Mouse (Mus musculus): ENCODE measurements around the gene A830018L16Rik. TPM values are rescaled to one million over a fixed set of nuclear protein-coding genes. Genes with fewer than 3 reads are reported as not detected.
A peak's percentile ranks its signal among the peaks of the same experiment; 100 is the strongest.

A830018L16Rik gene
- 0.23 and 0.84 TPM in 2 replicates for polyA plus RNA-seq (2015; fragmentation: Nextera tagmentation; extraction: Ambion mirVana)

GRCm38 (mm10) chr1:11413894-11414556 lies at the start of gene A830018L16Rik:
TSS of gene A830018L16Rik (plus strand) at chr1:11414105.
- no peak within 1 kb of the TSS for H3K27ac ChIP-seq (replicated peaks)
- H3K36me3 ChIP-seq = no peaks in the 10 kb centered on the region
- H3K4me3 ChIP-seq = peak within 1 kb of the TSS; percentile 57
- no peaks in the 10 kb centered on the region for H3K9me3 ChIP-seq
- under 1% methylated on average over 50 of the region's 50 CpGs for WGBS
- H3K4me2 ChIP-seq = peak within 1 kb of the TSS; percentile 93
- H3K4me1 ChIP-seq = peaks cover 2% of the 10 kb centered on the region; the same call in 1 of the 2 replicates
- peak within 1 kb of the TSS; percentile 73 for H3K9ac ChIP-seq
- peaks cover 25% of the 10 kb centered on the region for H3K27me3 ChIP-seq (replicated peaks)
- ATAC-seq (ENCODE audit: extremely low read depth, insufficient number of reproducible peaks, low FRiP score, low TSS enrichment) = peak; percentile 78

- no peak overlapping the region for H3K9ac ChIP-seq
- H3K4me3 ChIP-seq = no peak overlapping the region
- H3K9me3 ChIP-seq = no peaks in the 10 kb centered on the region
- H3K4me1 ChIP-seq = no peaks in the 10 kb centered on the region
- ATAC-seq (ENCODE audit: extremely low read depth, insufficient number of reproducible peaks, low FRiP score, low TSS enrichment) = no peak
- no peaks in the 10 kb centered on the region for H3K36me3 ChIP-seq
- H3K27me3 ChIP-seq (replicated peaks) = no peaks in the 10 kb centered on the region
- no peak overlapping the region for H3K4me2 ChIP-seq
- WGBS = 52% methylated on average over 3 of the region's 3 CpGs
- no peak overlapping the region for H3K27ac ChIP-seq (replicated peaks)
These were observed 28.1 kb upstream of the A830018L16Rik start for GRCm38 (mm10) chr1:11385846-11386245.

- H3K9me3 ChIP-seq = no peaks in the 10 kb centered on the region
- H3K27me3 ChIP-seq (replicated peaks) = no peaks in the 10 kb centered on the region
- ATAC-seq (ENCODE audit: extremely low read depth, insufficient number of reproducible peaks, low FRiP score, low TSS enrichment) = no peak
- 50% methylated on average over 4 of the region's 4 CpGs for WGBS
- no peak overlapping the region for H3K9ac ChIP-seq
- H3K4me3 ChIP-seq = no peak overlapping the region
- no peaks in the 10 kb centered on the region for H3K36me3 ChIP-seq
- H3K4me1 ChIP-seq = no peaks in the 10 kb centered on the region
- H3K4me2 ChIP-seq = no peak overlapping the region
- no peak overlapping the region for H3K27ac ChIP-seq (replicated peaks)
These were observed 18.5 kb upstream of the A830018L16Rik start for GRCm38 (mm10) chr1:11395408-11395807.

- ATAC-seq (ENCODE audit: extremely low read depth, insufficient number of reproducible peaks, low FRiP score, low TSS enrichment) = no peak
- no peaks in the 10 kb centered on the region for H3K36me3 ChIP-seq
- H3K9me3 ChIP-seq = no peaks in the 10 kb centered on the region
- H3K27ac ChIP-seq (replicated peaks) = no peak overlapping the region
- no peak overlapping the region for H3K4me2 ChIP-seq
- 79% methylated on average over 2 of the region's 2 CpGs for WGBS
- H3K27me3 ChIP-seq (replicated peaks) = no peaks in the 10 kb centered on the region
- no peak overlapping the region for H3K4me3 ChIP-seq
- H3K4me1 ChIP-seq = no peaks in the 10 kb centered on the region
- H3K9ac ChIP-seq = no peak overlapping the region
These were observed 17.7 kb upstream of the A830018L16Rik start for GRCm38 (mm10) chr1:11395996-11396736.

GRCm38 (mm10) chr1:11401159-11401558 lies 12.7 kb upstream of the A830018L16Rik start:
- 30% methylated on average over 2 of the region's 2 CpGs for WGBS
- Histone ChIP-seq H3K9me3 (no peaks in the 10 kb centered on the region), H3K27me3 (replicated peaks) (no peaks in the 10 kb centered on the region), H3K4me3 (no peak overlapping the region), H3K36me3 (no peaks in the 10 kb centered on the region), H3K27ac (replicated peaks) (no peak overlapping the region), H3K4me2 (no peak overlapping the region), H3K9ac (no peak overlapping the region), H3K4me1 (no peaks in the 10 kb centered on the region)
- ATAC-seq (ENCODE audit: extremely low read depth, insufficient number of reproducible peaks, low FRiP score, low TSS enrichment) = no peak

GRCm38 (mm10) chr1:11405527-11405926 lies 8.4 kb upstream of the A830018L16Rik start:
- no peaks in the 10 kb centered on the region for H3K9me3 ChIP-seq
- H3K4me1 ChIP-seq = no peaks in the 10 kb centered on the region
- no peak overlapping the region for H3K9ac ChIP-seq
- no peak overlapping the region for H3K4me3 ChIP-seq
- no peaks in the 10 kb centered on the region for H3K36me3 ChIP-seq
- ATAC-seq (ENCODE audit: extremely low read depth, insufficient number of reproducible peaks, low FRiP score, low TSS enrichment) = no peak
- H3K27me3 ChIP-seq (replicated peaks) = no peaks in the 10 kb centered on the region
- no peak overlapping the region for H3K4me2 ChIP-seq
- no peak overlapping the region for H3K27ac ChIP-seq (replicated peaks)

GRCm38 (mm10) chr1:11406026-11406425 lies 7.9 kb upstream of the A830018L16Rik start:
- no peaks in the 10 kb centered on the region for H3K36me3 ChIP-seq
- no peaks in the 10 kb centered on the region for H3K4me1 ChIP-seq
- H3K4me3 ChIP-seq = no peak overlapping the region
- no peak overlapping the region for H3K27ac ChIP-seq (replicated peaks)
- H3K27me3 ChIP-seq (replicated peaks) = no peaks in the 10 kb centered on the region
- H3K9me3 ChIP-seq = no peaks in the 10 kb centered on the region
- ATAC-seq (ENCODE audit: extremely low read depth, insufficient number of reproducible peaks, low FRiP score, low TSS enrichment) = no peak
- H3K9ac ChIP-seq = no peak overlapping the region
- H3K4me2 ChIP-seq = no peak overlapping the region
- WGBS = 76% methylated on average over 3 of the region's 3 CpGs

GRCm38 (mm10) chr1:11414560-11414959 lies 655 bp downstream of the A830018L16Rik start:
- Histone ChIP-seq H3K27me3 (replicated peaks) (peaks cover 25% of the 10 kb centered on the region), H3K9me3 (no peaks in the 10 kb centered on the region), H3K4me1 (peaks cover 2% of the 10 kb centered on the region; the same call in 1 of the 2 replicates), H3K9ac (peak overlapping the region; percentile 73), H3K36me3 (no peaks in the 10 kb centered on the region), H3K27ac (replicated peaks) (no peak overlapping the region), H3K4me2 (peak overlapping the region; percentile 93), H3K4me3 (peak overlapping the region; percentile 57)
- WGBS = under 1% methylated on average over 9 of the region's 9 CpGs
- no peak for ATAC-seq (ENCODE audit: extremely low read depth, insufficient number of reproducible peaks, low FRiP score, low TSS enrichment)

GRCm38 (mm10) chr1:11427310-11427709 lies 13.4 kb downstream of the A830018L16Rik start:
- H3K9ac ChIP-seq = no peak overlapping the region
- H3K36me3 ChIP-seq = no peaks in the 10 kb centered on the region
- H3K27ac ChIP-seq (replicated peaks) = no peak overlapping the region
- no peaks in the 10 kb centered on the region for H3K9me3 ChIP-seq
- no peaks in the 10 kb centered on the region for H3K27me3 ChIP-seq (replicated peaks)
- ATAC-seq (ENCODE audit: extremely low read depth, insufficient number of reproducible peaks, low FRiP score, low TSS enrichment) = no peak
- no peak overlapping the region for H3K4me3 ChIP-seq
- H3K4me1 ChIP-seq = no peaks in the 10 kb centered on the region
- no peak overlapping the region for H3K4me2 ChIP-seq
- WGBS = 64% methylated on average over 1 of the region's 1 CpGs

GRCm38 (mm10) chr1:11458353-11458752 lies 44.4 kb downstream of the A830018L16Rik start:
- WGBS = 59% methylated on average over 1 of the region's 1 CpGs
- Histone ChIP-seq H3K4me3 (no peak overlapping the region), H3K4me2 (no peak overlapping the region), H3K9ac (no peak overlapping the region), H3K9me3 (peaks cover 8% of the 10 kb centered on the region; the same call in 1 of the 2 replicates), H3K27me3 (replicated peaks) (no peaks in the 10 kb centered on the region), H3K4me1 (0 out of 2 replicates have a peak, but pooled peaks cover 2% of the 10 kb centered on the region), H3K36me3 (no peaks in the 10 kb centered on the region), H3K27ac (replicated peaks) (no peak overlapping the region)
- no peak for ATAC-seq (ENCODE audit: extremely low read depth, insufficient number of reproducible peaks, low FRiP score, low TSS enrichment)

- Histone ChIP-seq H3K9me3 (peaks cover 3% of the 10 kb centered on the region; the same call in 1 of the 2 replicates), H3K9ac (no peak overlapping the region), H3K4me1 (no peaks in the 10 kb centered on the region), H3K4me3 (no peak overlapping the region), H3K27me3 (replicated peaks) (no peaks in the 10 kb centered on the region), H3K36me3 (no peaks in the 10 kb centered on the region), H3K27ac (replicated peaks) (no peak overlapping the region), H3K4me2 (no peak overlapping the region)
- WGBS = 49% methylated on average over 1 of the region's 1 CpGs
- no peak for ATAC-seq (ENCODE audit: extremely low read depth, insufficient number of reproducible peaks, low FRiP score, low TSS enrichment)
These were observed 52.4 kb downstream of the A830018L16Rik start for GRCm38 (mm10) chr1:11466325-11466724.
